Mouse (Mus musculus): Measurements from ENCODE around the gene Fam162a.

DNA sequence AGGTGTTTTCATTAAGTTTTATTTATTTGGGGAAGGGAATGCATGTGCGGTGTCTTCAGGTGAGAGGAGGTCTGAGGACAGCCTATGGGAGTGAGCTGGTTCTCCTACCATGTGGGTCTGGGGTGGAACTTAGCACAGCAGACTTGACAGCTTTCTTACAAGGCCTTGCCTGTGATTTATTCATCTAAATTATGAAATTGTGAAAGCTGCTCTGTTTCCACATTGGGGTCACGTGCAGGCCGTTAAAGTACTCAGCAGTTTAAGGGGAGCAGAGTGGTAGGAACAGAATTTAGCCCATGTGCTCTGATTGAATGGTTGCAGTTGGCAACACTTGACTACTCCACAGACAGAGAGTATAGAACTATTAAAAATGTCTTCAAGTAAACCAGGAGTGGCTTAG, 8.5 kb upstream of the Fam162a start:
- TF ChIP-seq CTCF (conservative IDR thresholded peaks at IDR 0.05; ENCODE audit: insufficient read depth, insufficient read length, low read depth, low read length) (no peak), POLR2A (IDR thresholded peaks at IDR 0.05; ENCODE audit: low read depth, low read length) (no peak)
